Mouse (Mus musculus): ENCODE measurements around the gene Gm28036. TPM values are rescaled to one million over a fixed set of nuclear protein-coding genes. Genes with fewer than 3 reads are reported as not detected.

The Gm28036 gene
- 14.5 TPM for polyA plus RNA-seq (2014; fragmentation: Illumina TruSeq; extraction: RNeasy Lipid Tissue Mini Kit (QIAGEN cat#74804); ENCODE audit: low read depth, low replicate concordance)

GRCm38 (mm10) chr2:156126992-156127391, at the start of gene Gm28036:
Gm28036 (minus strand) TSS chr2:156127092.

DNA sequence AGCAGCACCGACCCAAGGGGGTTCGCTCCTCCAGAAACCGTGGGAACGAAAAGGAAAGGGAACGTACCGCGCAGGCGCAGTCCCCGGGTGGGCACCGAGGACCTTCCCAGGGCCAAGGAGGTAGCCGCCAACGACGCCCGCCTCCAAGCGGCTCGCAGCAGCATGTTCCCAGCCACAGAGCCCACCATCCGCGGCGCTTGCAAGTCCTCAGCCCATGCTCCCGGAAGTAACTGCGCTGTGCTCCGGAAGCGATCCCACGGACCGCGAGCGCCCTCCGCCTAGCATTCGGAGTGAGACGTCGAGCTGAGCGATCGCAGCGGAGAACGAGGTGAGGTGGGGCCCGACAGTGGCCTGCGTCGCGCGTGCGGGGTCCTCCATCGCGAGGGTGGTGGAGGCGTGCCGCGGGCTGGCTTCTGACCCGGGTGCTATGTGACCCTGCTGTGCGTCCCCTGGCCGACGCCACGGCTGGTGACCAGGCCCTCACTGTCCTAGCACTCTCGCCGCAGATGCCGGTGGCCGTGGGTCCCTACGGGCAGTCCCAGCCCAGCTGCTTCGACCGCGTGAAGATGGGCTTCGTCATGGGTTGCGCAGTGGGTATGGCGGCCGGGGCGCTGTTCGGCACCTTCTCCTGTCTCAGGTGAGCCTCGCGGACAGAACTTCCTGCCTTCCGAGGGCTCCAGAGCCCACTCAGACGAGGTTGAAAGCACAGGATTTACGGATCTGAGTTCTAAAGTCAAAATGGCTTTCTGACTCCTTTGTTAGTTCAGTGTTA, 17.2 kb upstream of the Gm28036 start, which contains the start of the genes Romo1 and Nfs1:
Gene Romo1, plus strand, starts transcription at position 87 of the 772 bp plus-strand sequence.
Gene Nfs1, minus strand, starts transcription at position 234 of the 772 bp plus-strand sequence.

GRCm38 (mm10) chr2:156111358-156112079, 15.4 kb downstream of the Gm28036 start, which contains the start of the genes Cpne1 and Rbm12:
Cpne1 (minus strand) TSS chr2:156111965.
Rbm12 (minus strand) TSS chr2:156111978.

GRCm38 (mm10) chr2:156065099-156066041, 61.5 kb downstream of the Gm28036 start, which contains the start of gene Spag4:
Spag4 (plus strand) TSS chr2:156065175.

DNA sequence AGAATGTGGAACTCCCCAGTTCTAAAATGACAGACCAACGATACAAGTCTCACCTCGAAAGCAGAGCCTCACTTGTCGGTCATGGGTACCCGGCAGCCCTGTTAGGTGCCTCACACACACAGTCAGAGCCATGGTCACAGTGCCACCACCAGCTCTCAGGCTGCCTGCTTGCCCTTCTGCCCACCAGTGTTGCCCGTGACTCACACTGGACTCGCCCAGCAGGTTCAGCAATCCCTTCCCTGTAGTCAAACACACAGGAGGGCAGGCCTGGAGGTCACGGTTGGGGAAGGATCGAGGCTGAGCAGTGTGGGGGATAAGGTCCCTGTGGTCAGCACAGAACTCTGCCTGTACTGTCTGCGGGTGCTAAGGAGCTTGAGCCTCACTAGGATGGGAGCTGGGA, 74.1 kb downstream of the Gm28036 start, which contains the start of gene Fer1l4:
Gene Fer1l4, minus strand, starts transcription at position 132 of the 400 bp plus-strand sequence.

Other genes with a start within 250 kb of the Gm28036 start
- 74.9 TPM for gene Uqcc1, start 196.8 kb downstream of the Gm28036 start, polyA plus RNA-seq (2014; fragmentation: Illumina TruSeq; extraction: RNeasy Lipid Tissue Mini Kit (QIAGEN cat#74804); ENCODE audit: low read depth, low replicate concordance)
- gene Gm15557, start 186.4 kb downstream of the Gm28036 start, polyA plus RNA-seq (2014; fragmentation: Illumina TruSeq; extraction: RNeasy Lipid Tissue Mini Kit (QIAGEN cat#74804); ENCODE audit: low read depth, low replicate concordance) = not detected
- gene Gdf5, start 181.7 kb downstream of the Gm28036 start, polyA plus RNA-seq (2014; fragmentation: Illumina TruSeq; extraction: RNeasy Lipid Tissue Mini Kit (QIAGEN cat#74804); ENCODE audit: low read depth, low replicate concordance) = not detected
- gene Cep250, start 170.6 kb downstream of the Gm28036 start, polyA plus RNA-seq (2014; fragmentation: Illumina TruSeq; extraction: RNeasy Lipid Tissue Mini Kit (QIAGEN cat#74804); ENCODE audit: low read depth, low replicate concordance) = 1.1 TPM
- 0.64 TPM for gene 6430550D23Rik, start 119.1 kb downstream of the Gm28036 start, polyA plus RNA-seq (2014; fragmentation: Illumina TruSeq; extraction: RNeasy Lipid Tissue Mini Kit (QIAGEN cat#74804); ENCODE audit: low read depth, low replicate concordance)
- 23.6 TPM for gene Ergic3, start 119.0 kb downstream of the Gm28036 start, polyA plus RNA-seq (2014; fragmentation: Illumina TruSeq; extraction: RNeasy Lipid Tissue Mini Kit (QIAGEN cat#74804); ENCODE audit: low read depth, low replicate concordance)
- not detected for gene Fer1l4, start 74.1 kb downstream of the Gm28036 start, polyA plus RNA-seq (2014; fragmentation: Illumina TruSeq; extraction: RNeasy Lipid Tissue Mini Kit (QIAGEN cat#74804); ENCODE audit: low read depth, low replicate concordance)
- 0.12 TPM for gene Spag4, start 61.9 kb downstream of the Gm28036 start, polyA plus RNA-seq (2014; fragmentation: Illumina TruSeq; extraction: RNeasy Lipid Tissue Mini Kit (QIAGEN cat#74804); ENCODE audit: low read depth, low replicate concordance)
- 68.5 TPM for gene Cpne1, start 15.1 kb downstream of the Gm28036 start, polyA plus RNA-seq (2014; fragmentation: Illumina TruSeq; extraction: RNeasy Lipid Tissue Mini Kit (QIAGEN cat#74804); ENCODE audit: low read depth, low replicate concordance)
- 20.1 TPM for gene Rbm12, start 15.1 kb downstream of the Gm28036 start, polyA plus RNA-seq (2014; fragmentation: Illumina TruSeq; extraction: RNeasy Lipid Tissue Mini Kit (QIAGEN cat#74804); ENCODE audit: low read depth, low replicate concordance)
- gene Romo1, start 16.9 kb upstream of the Gm28036 start, polyA plus RNA-seq (2014; fragmentation: Illumina TruSeq; extraction: RNeasy Lipid Tissue Mini Kit (QIAGEN cat#74804); ENCODE audit: low read depth, low replicate concordance) = 9.9 TPM
- 130 TPM for gene Nfs1, start 17.1 kb upstream of the Gm28036 start, polyA plus RNA-seq (2014; fragmentation: Illumina TruSeq; extraction: RNeasy Lipid Tissue Mini Kit (QIAGEN cat#74804); ENCODE audit: low read depth, low replicate concordance)
- 715 TPM for gene Rbm39, start 53.1 kb upstream of the Gm28036 start, polyA plus RNA-seq (2014; fragmentation: Illumina TruSeq; extraction: RNeasy Lipid Tissue Mini Kit (QIAGEN cat#74804); ENCODE audit: low read depth, low replicate concordance)
- 50.4 TPM for gene Phf20, start 69.4 kb upstream of the Gm28036 start, polyA plus RNA-seq (2014; fragmentation: Illumina TruSeq; extraction: RNeasy Lipid Tissue Mini Kit (QIAGEN cat#74804); ENCODE audit: low read depth, low replicate concordance)
- gene Cnbd2, start 185.2 kb upstream of the Gm28036 start, polyA plus RNA-seq (2014; fragmentation: Illumina TruSeq; extraction: RNeasy Lipid Tissue Mini Kit (QIAGEN cat#74804); ENCODE audit: low read depth, low replicate concordance) = 0.82 TPM
- gene Scand1, start 185.6 kb upstream of the Gm28036 start, polyA plus RNA-seq (2014; fragmentation: Illumina TruSeq; extraction: RNeasy Lipid Tissue Mini Kit (QIAGEN cat#74804); ENCODE audit: low read depth, low replicate concordance) = not detected